Mouse (Mus musculus) MEL (cell line): Measurements from ENCODE around the gene Rap1gds1. TPM values are rescaled to one million over a fixed set of nuclear protein-coding genes. Genes with fewer than 3 reads are reported as not detected.
A peak's percentile ranks its signal among the peaks of the same experiment; 100 is the strongest.

Source experiments
- DNase-seq: peaks from one replicate; pipeline ENCODE4 v3.0.0; 2011; ENCODE audit warnings: low read depth, low spot score
- H3K27ac ChIP-seq: 2 replicates; pipeline ENCODE4 v1.5.1; 2012; ENCODE audit warnings: low read depth, mild to moderate bottlenecking, control low read depth, low read length, moderate library complexity; ENCODE audit not compliant: control insufficient read depth
- H3K27me3 ChIP-seq, 2 experiments: fragments of 150-350 bp in 1 of 2; sonication (generic) in 1 of 2; 2 replicates each; pipeline ENCODE4 v1.6.1; 2012; ENCODE audit warnings: low read length in 2 of 2, mild to moderate bottlenecking in 2 of 2, improper control_type of control experiment in 1 of 2, moderate library complexity in 1 of 2; ENCODE audit not compliant: insufficient read depth in 2 of 2, control insufficient read depth in 1 of 2
- H3K36me3 ChIP-seq, 2 experiments: 2 replicates each; pipeline ENCODE4 v1.6.1; 2012 to 2014; ENCODE audit warnings: low read length in 2 of 2, improper control_type of control experiment in 1 of 2, inconsistent platforms in 1 of 2, mild to moderate bottlenecking in 1 of 2; ENCODE audit not compliant: insufficient read depth in 2 of 2, control insufficient read depth in 1 of 2
- H3K4me1 ChIP-seq, 2 experiments: fragments of 150-350 bp in 1 of 2; sonication (generic) in 1 of 2; 2 replicates each; pipeline ENCODE4 v1.6.1; 2012; ENCODE audit warnings: low read length in 2 of 2, improper control_type of control experiment in 1 of 2, mild to moderate bottlenecking in 1 of 2; ENCODE audit not compliant: insufficient read depth in 2 of 2, control insufficient read depth in 1 of 2
- H3K4me3 ChIP-seq, 2 experiments: fragments of 150-350 bp in 1 of 2; sonication (generic) in 1 of 2; 2 replicates each; pipeline ENCODE4 v1.5.1; 2012; ENCODE audit warnings: low read depth in 2 of 2, low read length in 2 of 2, mild to moderate bottlenecking in 2 of 2, moderate library complexity in 2 of 2, control low read depth in 1 of 2, improper control_type of control experiment in 1 of 2; ENCODE audit not compliant: control insufficient read depth in 1 of 2, insufficient read depth in 1 of 2
- H3K79me2 ChIP-seq: 2 replicates; pipeline ENCODE4 v1.6.1; 2012; ENCODE audit warnings: mild to moderate bottlenecking, low read length, moderate library complexity; ENCODE audit not compliant: control insufficient read depth, poor library complexity, insufficient read depth
- H3K9ac ChIP-seq: 2 replicates; pipeline ENCODE4 v1.6.1; 2012; ENCODE audit warnings: low read depth, mild to moderate bottlenecking, control low read depth, low read length, moderate library complexity; ENCODE audit not compliant: control insufficient read depth, poor library complexity, severe bottlenecking
- H3K9me3 ChIP-seq: fragments of 150-350 bp; sonication (generic); replicated peaks from 2 replicates; pipeline ENCODE4 v1.6.1; 2012; ENCODE audit warnings: mild to moderate bottlenecking, low read length, improper control_type of control experiment, moderate library complexity; ENCODE audit not compliant: insufficient read depth
- CHD1 ChIP-seq: IDR thresholded peaks from 2 replicates; pipeline ENCODE4 v1.6.1; 2012; ENCODE audit warnings: low read depth, mild to moderate bottlenecking, inconsistent platforms, low read length, improper control_type of control experiment
- ETS1 ChIP-seq: IDR thresholded peaks from 2 replicates; pipeline ENCODE4 v1.6.1; 2012; ENCODE audit warnings: low read depth, mild to moderate bottlenecking, inconsistent platforms, low read length, improper control_type of control experiment, moderate library complexity
- GATA1 ChIP-seq: IDR thresholded peaks from 2 replicates; pipeline ENCODE4 v1.6.1; 2011; ENCODE audit warnings: low read depth, low read length, improper control_type of control experiment
- JUND ChIP-seq: IDR thresholded peaks from 2 replicates; pipeline ENCODE4 v1.6.1; 2011; ENCODE audit warnings: low read depth, mild to moderate bottlenecking, improper control_type of control experiment, low read length
- KAT2A ChIP-seq: conservative IDR thresholded peaks from 2 replicates; pipeline ENCODE4 v1.6.1; 2012; ENCODE audit warnings: low read depth, low read length, improper control_type of control experiment, inconsistent platforms
- MAFK ChIP-seq: IDR thresholded peaks from 2 replicates; pipeline ENCODE4 v1.6.1; 2011; ENCODE audit warnings: low read depth, mild to moderate bottlenecking, low read length, improper control_type of control experiment, borderline replicate concordance
- MYB ChIP-seq: IDR thresholded peaks from 2 replicates; pipeline ENCODE4 v1.6.1; 2011; ENCODE audit warnings: mild to moderate bottlenecking, low read depth, low read length, improper control_type of control experiment
- NRF1 ChIP-seq: IDR thresholded peaks from 2 replicates; pipeline ENCODE4 v1.6.1; 2014; ENCODE audit warnings: low read depth, mild to moderate bottlenecking, inconsistent platforms, low read length, improper control_type of control experiment, moderate library complexity; ENCODE audit not compliant: poor library complexity, insufficient read depth, severe bottlenecking
- POLR2AphosphoS2 ChIP-seq: IDR thresholded peaks from 2 replicates; pipeline ENCODE4 v1.6.1; 2011; ENCODE audit warnings: low read length, improper control_type of control experiment
- RAD21 ChIP-seq: IDR thresholded peaks from 2 replicates; pipeline ENCODE4 v1.6.1; 2011; ENCODE audit warnings: mild to moderate bottlenecking, low read depth, low read length, improper control_type of control experiment
- RCOR1 ChIP-seq: IDR thresholded peaks from 2 replicates; pipeline ENCODE4 v1.6.1; 2012; ENCODE audit warnings: low read depth, mild to moderate bottlenecking, inconsistent platforms, low read length, improper control_type of control experiment
- SIN3A ChIP-seq: IDR thresholded peaks from 2 replicates; pipeline ENCODE4 v1.6.1; 2012; ENCODE audit warnings: low read length, improper control_type of control experiment, inconsistent platforms
- SMC3 ChIP-seq: IDR thresholded peaks from 2 replicates; pipeline ENCODE4 v1.6.1; 2011; ENCODE audit warnings: low read depth, low read length, improper control_type of control experiment
- TAL1 ChIP-seq: IDR thresholded peaks from 2 replicates; pipeline ENCODE4 v1.6.1; 2012; ENCODE audit warnings: mild to moderate bottlenecking, inconsistent platforms, low read length, moderate library complexity, mixed read lengths
- UBTF ChIP-seq: IDR thresholded peaks from 2 replicates; pipeline ENCODE4 v1.6.1; 2012; ENCODE audit warnings: low read depth, mild to moderate bottlenecking, inconsistent platforms, low read length, improper control_type of control experiment, moderate library complexity, borderline replicate concordance; ENCODE audit not compliant: insufficient read depth
- USF2 ChIP-seq, 2 experiments: IDR thresholded peaks; 2 replicates each; pipeline ENCODE4 v1.6.1; 2011 to 2012; ENCODE audit warnings: improper control_type of control experiment in 2 of 2, low read length in 2 of 2, borderline replicate concordance in 1 of 2, inconsistent platforms in 1 of 2, low read depth in 1 of 2, mild to moderate bottlenecking in 1 of 2; ENCODE audit not compliant: insufficient read depth in 1 of 2
- ZC3H11A ChIP-seq: IDR thresholded peaks from 2 replicates; pipeline ENCODE4 v1.6.1; 2012; ENCODE audit warnings: low read depth, mild to moderate bottlenecking, inconsistent platforms, low read length, improper control_type of control experiment
- ZNF384 ChIP-seq: IDR thresholded peaks from 2 replicates; pipeline ENCODE4 v1.6.1; 2012; ENCODE audit warnings: low read depth, mild to moderate bottlenecking, inconsistent platforms, low read length, improper control_type of control experiment
- polyA plus RNA-seq, 2 experiments: library from polyadenylated mRNA; stranded (reverse) in 1 of 2; unstranded in 1 of 2; fragments of >175 nt in 1 of 2; fragments of >200 nt in 1 of 2; gene quantifications; 2 replicates each; pipeline versions ENCODE4 v1.2.1 to v1.2.4; 2012; ENCODE audit warnings: low replicate concordance in 2 of 2, low read depth in 1 of 2; ENCODE audit not compliant: insufficient read length in 2 of 2, insufficient read depth in 1 of 2, missing spikeins in 1 of 2
- total RNA-seq: library from RNA; depleted of rRNA; stranded (reverse); fragments of 300-350 nt; gene quantifications from 2 replicates; pipeline ENCODE4 v1.2.3, GENCODE M21; 2012

The Rap1gds1 gene
- total and polyA plus RNA-seq, 3 experiments: 34.7 to 67.2 (median 53.3) TPM

- no peak for TF ChIP-seq SMC3
Measured at GRCm38 (mm10) chr3:139103914-139104313, 28.9 kb upstream of the Rap1gds1 start (continued).

DNA sequence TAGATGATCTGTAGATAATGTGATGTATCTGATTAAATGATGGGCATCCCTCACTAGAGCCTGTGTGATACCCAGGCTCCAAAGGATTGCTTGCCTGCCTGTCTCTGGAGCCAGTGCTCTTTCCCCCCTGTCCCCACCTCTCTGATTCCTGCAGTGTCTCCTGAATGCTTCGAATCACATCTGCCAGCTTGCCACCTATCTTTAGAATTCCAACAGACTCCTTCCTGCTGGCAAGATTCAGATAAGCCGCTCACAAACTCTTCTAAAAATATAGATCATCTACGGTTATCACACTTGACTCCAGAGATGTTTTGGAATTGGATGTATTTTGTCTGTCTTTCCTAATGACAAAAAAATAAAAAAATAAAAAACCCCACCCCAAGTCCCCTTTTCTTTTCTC lies 28.3 kb upstream of the Rap1gds1 start:
- Histone ChIP-seq H3K4me1 (no peaks in the 10 kb centered on the region), H3K9ac (no peak overlapping the region), H3K36me3 (no peaks in the 10 kb centered on the region), H3K79me2 (no peaks in the 10 kb centered on the region), H3K27ac (no peak overlapping the region), H3K4me3 (no peak overlapping the region), H3K9me3 (no peaks in the 10 kb centered on the region), H3K27me3 (no peaks in the 10 kb centered on the region)
- no peak for DNase-seq
- no peak for TF ChIP-seq UBTF
- TF ChIP-seq ZC3H11A: no peak
- TF ChIP-seq POLR2AphosphoS2: no peak
- TF ChIP-seq RCOR1: no peak
- no peak for TF ChIP-seq RAD21
- TF ChIP-seq ZNF384: no peak

DNA sequence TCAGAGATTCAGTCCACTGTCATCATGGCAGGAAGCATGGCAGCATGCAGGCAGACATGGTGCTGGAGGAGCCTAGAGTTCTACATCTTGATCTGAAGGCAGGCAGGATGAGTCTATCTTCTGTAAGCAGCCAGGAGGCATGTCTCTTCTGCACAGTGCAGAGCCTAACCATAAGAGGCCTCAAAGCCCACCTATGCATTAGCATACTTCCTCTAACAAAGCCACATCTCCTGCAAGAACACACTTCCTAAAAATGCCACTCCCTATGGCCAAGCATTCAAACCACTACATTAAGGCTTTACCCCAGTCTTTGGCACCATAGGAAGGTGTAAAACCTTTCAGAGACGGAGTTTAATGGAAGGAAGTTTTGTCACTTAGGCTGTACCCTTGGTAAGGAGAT lies 26.9 kb upstream of the Rap1gds1 start:
- TF ChIP-seq USF2 (IDR thresholded peaks at IDR 0.05; ENCODE audit: borderline replicate concordance in 1 of 2, insufficient read depth in 1 of 2, low read depth in 1 of 2, low read length in 2 of 2) (no peak), KAT2A (no peak), ETS1 (no peak), GATA1 (no peak), MAFK (no peak), JUND (no peak), POLR2AphosphoS2 (no peak), RCOR1 (no peak), TAL1 (no peak), MYB (no peak), NRF1 (no peak), CHD1 (no peak), SIN3A (no peak)
- Histone ChIP-seq H3K79me2 (no peaks in the 10 kb centered on the region), H3K9me3 (no peaks in the 10 kb centered on the region), H3K27me3 (no peaks in the 10 kb centered on the region; a peak in 1 of 4 replicates), H3K4me1 (no peaks in the 10 kb centered on the region), H3K4me3 (no peak overlapping the region), H3K36me3 (no peaks in the 10 kb centered on the region), H3K27ac (no peak overlapping the region), H3K9ac (no peak overlapping the region)
- DNase-seq: peak; percentile 11
